Mouse (Mus musculus) liver, embryonic 14.5 days (tissue): ENCODE results near the gene Etv6.

Experiments used
- CTCF ChIP-seq: IDR thresholded peaks from 2 replicates; pipeline ENCODE4 v1.5.1; 2016; ENCODE audit warnings: antibody characterized with exemption, low read depth, control low read depth
- EP300 ChIP-seq: IDR thresholded peaks from 2 replicates; pipeline ENCODE4 v1.6.1; 2016; ENCODE audit warnings: antibody characterized with exemption, low read depth

GRCm38 (mm10) chr6:134027022-134027421 is 8.5 kb upstream of the Etv6 start:
- TF ChIP-seq CTCF (no peak), EP300 (no peak)
